Mouse (Mus musculus) stomach, embryonic 14.5 days (tissue): ENCODE data around the gene Ism1. TPM values are rescaled to one million over a fixed set of nuclear protein-coding genes. Genes with fewer than 3 reads are reported as not detected.
A peak's percentile ranks its signal among the peaks of the same experiment; 100 is the strongest.

Experiments used
- ATAC-seq: fragments of 200-750 bp; cut with Nextera tagmentation; 2 replicates; pipeline ENCODE4 v1.8.0; 2017; ENCODE audit warnings: low read depth, moderate TSS enrichment; ENCODE audit not compliant: insufficient number of reproducible peaks, insufficient read depth, low FRiP score
- H3K27ac ChIP-seq: fragments of 300-500 bp; sonication (generic); 2 replicates; pipeline ENCODE4 v1.5.1; 2014; ENCODE audit warnings: mild to moderate bottlenecking, low read length, moderate library complexity, mixed read lengths
- H3K27me3 ChIP-seq: fragments of 300-500 bp; sonication (generic); 2 replicates; pipeline ENCODE4 v1.6.1; 2014; ENCODE audit warnings: low read length, control low read depth, mixed read lengths; ENCODE audit not compliant: control insufficient read depth, insufficient read depth
- H3K36me3 ChIP-seq: fragments of 300-500 bp; sonication (generic); 2 replicates; pipeline ENCODE4 v1.6.1; 2014; ENCODE audit warnings: mild to moderate bottlenecking, control low read depth, low read length, moderate library complexity, mixed read lengths; ENCODE audit not compliant: control insufficient read depth, insufficient read depth
- H3K4me1 ChIP-seq: fragments of 300-500 bp; sonication (generic); 2 replicates; pipeline ENCODE4 v1.6.1; 2014; ENCODE audit warnings: low read length, control low read depth, mixed read lengths; ENCODE audit not compliant: control insufficient read depth, insufficient read depth
- H3K4me2 ChIP-seq: fragments of 300-500 bp; sonication (generic); replicated peaks from 2 replicates; pipeline ENCODE4 v1.6.1; 2014; ENCODE audit warnings: low read depth, low read length, control low read depth
- H3K4me3 ChIP-seq: fragments of 300-500 bp; sonication (generic); 2 replicates; pipeline ENCODE4 v1.5.1; 2014; ENCODE audit warnings: low read depth, low read length, control low read depth
- H3K9ac ChIP-seq: fragments of 300-500 bp; sonication (generic); replicated peaks from 2 replicates; pipeline ENCODE4 v1.6.1; 2014; ENCODE audit warnings: low read depth, mild to moderate bottlenecking, control low read depth, low read length, moderate library complexity, mixed read lengths
- H3K9me3 ChIP-seq: fragments of 300-500 bp; sonication (generic); 2 replicates; pipeline ENCODE4 v1.6.1; 2016; ENCODE audit warnings: low read depth, low read length, control low read depth; ENCODE audit not compliant: control insufficient read depth
- WGBS: fragments of 180-500 bp; shearing (Covaris S2); extraction: QIAGEN DNeasy Blood & Tissue Kit; methylation state at CpG from one replicate; pipeline ENCODE4 v1.1.7; 2014; 5-methylcytosine and 5-hydroxymethylcytosine counted together
- polyA plus RNA-seq: library from polyadenylated mRNA; unstranded; fragments of >200 nt; fragmentation: Nextera tagmentation; extraction: Ambion mirVana; gene quantifications from 2 replicates; pipeline ENCODE4 v1.2.1, GENCODE M21; 2014

Ism1 gene
- polyA plus RNA-seq, 1 experiment from 2014 or later = 3.2 TPM

DNA sequence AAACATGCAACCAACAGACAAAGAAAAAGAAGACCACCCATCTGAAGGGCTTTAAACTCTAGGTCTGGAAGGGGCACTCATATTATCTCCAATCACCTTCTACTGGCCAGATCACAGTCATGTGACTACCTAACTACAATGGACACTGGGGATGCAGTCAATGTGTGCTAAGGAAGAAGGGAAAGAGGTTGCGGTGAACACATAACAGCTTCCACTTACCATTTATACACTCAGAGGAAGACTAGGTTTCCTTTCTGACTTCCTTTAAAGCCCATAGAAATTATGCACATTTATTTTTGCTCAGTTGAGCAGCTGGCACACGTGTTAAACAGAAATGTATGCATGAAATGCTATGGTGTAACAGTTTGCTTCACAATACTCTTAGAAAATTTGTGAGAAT lies 5.6 kb upstream of the Ism1 start:
- H3K27me3 ChIP-seq = no peaks in the 10 kb centered on the region
- H3K4me1 ChIP-seq = 0 out of 2 replicates have a peak, but pooled peaks cover 2% of the 10 kb centered on the region
- H3K4me3 ChIP-seq = no peak overlapping the region
- no peak overlapping the region for H3K27ac ChIP-seq
- ATAC-seq = no peak
- no peak overlapping the region for H3K9ac ChIP-seq
- no peak overlapping the region for H3K4me2 ChIP-seq
- 63% methylated on average over 2 of the region's 2 CpGs for WGBS
- H3K9me3 ChIP-seq = no peaks in the 10 kb centered on the region
- H3K36me3 ChIP-seq = no peaks in the 10 kb centered on the region

DNA sequence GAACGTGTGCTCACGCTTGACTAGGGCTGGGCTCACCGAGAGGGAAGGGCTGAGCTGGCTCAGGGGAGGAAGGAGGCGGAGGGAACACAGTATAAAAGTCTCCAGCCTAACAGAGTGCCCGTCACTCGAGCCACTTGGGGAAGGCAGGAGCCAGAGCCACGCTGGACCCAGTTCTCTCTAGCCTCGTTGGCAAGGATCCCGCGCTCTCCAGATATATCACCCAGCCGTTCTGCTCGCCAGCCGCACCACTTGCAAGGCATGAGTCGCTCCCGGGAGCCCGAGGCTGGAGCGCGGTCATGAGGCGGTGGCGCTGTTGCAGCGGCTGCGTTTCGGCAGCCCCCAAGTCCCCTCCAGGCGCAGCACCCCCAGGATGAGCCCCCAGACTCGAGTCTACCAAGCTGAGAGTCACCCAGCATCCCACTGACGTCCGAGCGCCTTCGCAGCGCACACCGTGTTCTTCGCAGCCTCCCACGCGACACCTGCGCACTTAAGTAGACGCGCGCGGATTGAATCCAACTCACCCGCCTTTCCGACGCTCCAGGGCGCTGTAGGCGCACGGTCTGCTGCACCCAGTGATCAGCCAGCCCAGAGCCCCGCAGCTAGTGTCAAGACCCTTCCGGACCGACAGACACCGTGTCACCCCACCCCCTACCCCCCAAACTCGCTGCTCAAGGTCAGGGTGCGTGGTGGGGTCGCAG lies 764 bp upstream of the Ism1 start:
- Histone ChIP-seq H3K4me2 (peak overlapping the region; percentile 99), H3K9me3 (no peaks in the 10 kb centered on the region), H3K9ac (peak overlapping the region; percentile 80), H3K36me3 (no peaks in the 10 kb centered on the region), H3K4me1 (0 out of 2 replicates have a peak, but pooled peaks cover 2% of the 10 kb centered on the region), H3K27me3 (no peaks in the 10 kb centered on the region), H3K4me3 (peak overlapping the region; percentile 89), H3K27ac (no peak overlapping the region)
- WGBS = under 1% methylated on average over 52 of the region's 52 CpGs
- peak; percentile 66 for ATAC-seq

DNA sequence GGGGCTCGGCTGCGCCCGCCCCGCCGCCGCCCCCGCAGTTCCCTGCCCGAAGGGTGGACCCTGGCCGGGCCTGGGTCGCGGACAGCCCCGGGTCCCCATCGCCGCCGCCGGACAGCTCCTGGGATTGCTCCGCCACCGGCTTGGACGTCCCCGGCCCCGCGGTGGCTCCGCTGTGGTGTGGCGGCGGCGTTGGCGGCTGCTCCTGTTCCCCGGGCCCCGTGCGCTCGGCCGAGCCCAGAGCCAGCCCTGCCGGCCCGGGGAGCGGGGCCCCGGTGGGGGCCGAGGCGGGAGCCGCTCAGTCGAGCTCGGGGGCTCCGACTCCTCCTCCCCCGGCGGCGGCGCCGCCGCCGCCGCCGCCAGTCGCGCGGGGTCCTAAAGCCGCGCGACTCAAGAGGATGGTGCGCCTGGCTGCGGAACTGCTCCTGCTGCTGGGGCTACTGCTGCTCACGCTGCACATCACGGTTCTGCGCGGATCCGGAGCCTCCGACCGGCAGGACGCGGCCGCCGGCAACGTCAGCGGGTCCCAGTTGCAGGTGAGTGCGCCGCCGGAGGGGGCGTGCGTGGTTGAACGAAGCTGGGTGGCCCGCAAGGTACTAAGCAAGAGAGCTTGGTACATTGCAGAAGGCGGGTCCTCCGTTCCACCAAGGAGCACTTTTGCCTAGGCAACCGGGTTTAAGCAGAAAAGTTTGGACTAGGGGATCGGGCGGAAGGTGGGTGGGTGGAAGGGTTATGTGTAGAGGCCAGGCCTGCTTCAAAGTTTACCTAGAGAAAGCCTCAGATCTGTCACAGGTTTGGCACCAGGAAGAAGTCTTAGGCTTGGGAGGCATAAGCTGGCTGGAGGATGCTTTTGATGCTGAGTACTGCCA lies 530 bp downstream of the Ism1 start:
- H3K9ac ChIP-seq = peak overlapping the region; percentile 80
- peak overlapping the region; percentile 99 for H3K4me2 ChIP-seq
- H3K4me3 ChIP-seq = peak overlapping the region; percentile 89
- H3K36me3 ChIP-seq = no peaks in the 10 kb centered on the region
- no peaks in the 10 kb centered on the region for H3K9me3 ChIP-seq
- H3K27me3 ChIP-seq = no peaks in the 10 kb centered on the region
- under 1% methylated on average over 82 of the region's 84 CpGs for WGBS
- H3K27ac ChIP-seq = peak overlapping the region; percentile 75
- peak; percentile 88 for ATAC-seq
- H3K4me1 ChIP-seq = 0 out of 2 replicates have a peak, but pooled peaks cover 2% of the 10 kb centered on the region

DNA sequence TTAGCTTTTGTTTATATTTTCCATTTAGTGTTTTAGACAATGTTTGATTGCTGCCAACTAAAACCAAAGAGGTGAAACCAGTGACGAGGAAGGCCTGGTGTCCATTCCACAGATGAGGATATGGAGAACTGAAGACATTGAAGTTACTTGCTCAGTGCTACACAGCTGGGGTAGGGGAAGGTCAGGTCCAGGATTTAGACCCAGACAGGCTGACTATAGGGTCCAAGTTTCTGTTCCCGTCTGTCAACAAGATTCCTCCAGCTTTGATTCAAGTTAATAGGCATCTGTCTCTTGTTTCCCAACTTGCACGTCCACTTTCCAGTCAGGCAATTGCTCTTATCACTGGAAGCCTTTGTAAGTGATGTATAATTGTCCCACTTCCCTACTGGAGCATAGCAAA lies 4.6 kb downstream of the Ism1 start:
- Histone ChIP-seq H3K4me2 (no peak overlapping the region), H3K4me3 (no peak overlapping the region), H3K27ac (no peak overlapping the region), H3K27me3 (no peaks in the 10 kb centered on the region), H3K9ac (no peak overlapping the region), H3K9me3 (no peaks in the 10 kb centered on the region), H3K4me1 (no peaks in the 10 kb centered on the region), H3K36me3 (no peaks in the 10 kb centered on the region)
- WGBS = 69% methylated on average over 3 of the region's 3 CpGs
- ATAC-seq = no peak

DNA sequence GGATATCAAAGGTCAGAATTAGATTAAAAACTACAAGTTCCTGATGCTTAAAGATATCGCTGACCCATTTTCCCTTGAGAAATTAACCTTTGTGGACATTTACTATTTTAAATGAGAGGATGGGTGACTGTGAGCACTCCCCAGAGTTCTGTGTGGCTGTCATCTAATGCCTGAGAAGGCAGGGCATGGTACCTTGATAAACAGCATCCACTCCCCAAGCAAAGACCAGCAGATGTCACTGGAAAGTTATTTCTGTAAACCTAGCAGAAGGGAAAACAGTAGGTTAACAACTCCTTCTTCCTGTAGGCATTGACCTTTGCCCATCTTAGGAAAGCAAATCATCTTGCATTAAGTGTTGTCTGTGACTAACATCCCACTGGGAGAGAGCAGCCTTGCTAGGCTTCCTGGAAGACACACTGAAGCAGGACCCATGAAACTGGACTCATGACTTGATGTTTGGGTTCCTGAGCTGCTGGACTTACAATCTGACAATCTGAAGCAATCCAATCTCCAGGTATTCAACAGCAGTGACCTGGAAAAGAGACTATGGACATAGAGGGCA lies 11.5 kb downstream of the Ism1 start:
- no peak overlapping the region for H3K4me3 ChIP-seq
- WGBS = 90% methylated on average over 1 of the region's 1 CpGs

DNA sequence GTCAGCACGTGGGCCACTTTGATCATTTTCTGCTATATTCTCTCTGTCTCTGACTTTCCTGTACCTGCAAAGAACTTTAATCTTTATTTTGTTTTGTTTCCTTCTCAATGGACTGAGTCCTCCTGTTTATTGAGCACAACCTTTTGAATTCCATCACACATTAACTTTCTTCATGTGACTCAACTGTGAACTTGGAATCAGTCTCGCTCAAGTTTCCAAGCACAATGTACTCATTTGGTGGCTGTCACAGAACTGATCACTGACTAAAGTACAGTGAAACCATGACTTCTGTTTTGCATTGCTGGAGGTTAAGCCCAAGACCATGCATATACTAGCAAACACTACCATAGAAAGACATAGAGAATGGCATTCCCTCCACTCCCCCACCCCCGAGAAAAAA lies 15.5 kb downstream of the Ism1 start:
- Histone ChIP-seq H3K27ac (no peak overlapping the region), H3K4me3 (no peak overlapping the region), H3K4me1 (no peaks in the 10 kb centered on the region), H3K9me3 (no peaks in the 10 kb centered on the region), H3K9ac (no peak overlapping the region), H3K27me3 (no peaks in the 10 kb centered on the region), H3K36me3 (no peaks in the 10 kb centered on the region), H3K4me2 (no peak overlapping the region)
- ATAC-seq = no peak
- 90% methylated on average over 3 of the region's 3 CpGs for WGBS

More for the DNA sequence above, 11.5 kb downstream of the Ism1 start:
- Histone ChIP-seq H3K9ac (no peak overlapping the region), H3K36me3 (no peaks in the 10 kb centered on the region), H3K4me2 (no peak overlapping the region), H3K4me1 (no peaks in the 10 kb centered on the region), H3K27me3 (no peaks in the 10 kb centered on the region), H3K9me3 (no peaks in the 10 kb centered on the region), H3K27ac (no peak overlapping the region)
- ATAC-seq = no peak

DNA sequence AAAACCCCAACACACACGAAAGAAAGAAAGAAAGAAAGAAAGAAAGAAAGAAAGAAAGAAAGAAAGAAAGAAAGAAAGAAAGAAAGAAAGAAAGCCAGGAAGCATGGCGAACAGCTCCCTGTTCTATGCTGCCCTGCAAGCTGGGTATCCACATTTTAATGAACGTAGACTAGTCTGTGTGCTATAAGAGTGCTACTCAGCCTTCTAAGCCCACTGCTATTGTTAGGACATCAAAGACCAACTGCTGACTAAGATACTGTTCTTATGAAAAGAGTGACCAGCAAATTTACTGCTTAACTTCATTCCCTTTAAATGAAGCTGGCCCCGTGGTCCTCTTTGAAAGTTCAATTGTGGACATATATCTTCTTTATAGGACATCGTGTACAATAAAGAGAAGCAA lies 16.7 kb downstream of the Ism1 start:
- ATAC-seq = no peak
- H3K9ac ChIP-seq = no peak overlapping the region
- H3K27me3 ChIP-seq = no peaks in the 10 kb centered on the region
- WGBS = 83% methylated on average over 5 of the region's 5 CpGs
- no peak overlapping the region for H3K27ac ChIP-seq
- no peaks in the 10 kb centered on the region for H3K9me3 ChIP-seq
- H3K4me3 ChIP-seq = no peak overlapping the region
- H3K36me3 ChIP-seq = no peaks in the 10 kb centered on the region
- no peak overlapping the region for H3K4me2 ChIP-seq
- H3K4me1 ChIP-seq = no peaks in the 10 kb centered on the region

DNA sequence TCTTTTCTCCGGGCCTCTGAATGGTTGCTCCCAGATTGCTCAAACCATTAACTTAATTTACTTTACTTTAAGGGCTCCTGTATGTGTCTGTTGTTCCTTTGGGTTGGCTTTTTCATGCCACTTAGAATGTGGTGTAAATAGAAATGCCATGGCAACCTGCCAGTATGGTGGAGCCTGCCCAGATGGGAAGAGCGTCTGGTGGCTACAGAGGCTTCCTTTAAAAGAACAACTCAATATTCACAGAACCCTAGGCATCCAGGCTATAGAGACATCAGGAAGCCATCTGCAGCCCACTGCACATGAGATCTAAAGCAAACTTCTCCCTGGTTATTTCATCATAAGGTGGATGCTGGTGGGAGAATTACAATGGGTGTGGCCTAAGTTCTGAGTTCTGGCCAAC lies 18.6 kb downstream of the Ism1 start:
- H3K9me3 ChIP-seq = peaks cover 6% of the 10 kb centered on the region; the same call in 1 of the 2 replicates
- H3K36me3 ChIP-seq = no peaks in the 10 kb centered on the region
- 64% methylated on average over 2 of the region's 2 CpGs for WGBS
- no peak overlapping the region for H3K9ac ChIP-seq
- no peak for ATAC-seq
- no peaks in the 10 kb centered on the region for H3K27me3 ChIP-seq
- H3K27ac ChIP-seq = no peak overlapping the region
- H3K4me2 ChIP-seq = no peak overlapping the region
- H3K4me1 ChIP-seq = no peaks in the 10 kb centered on the region
- no peak overlapping the region for H3K4me3 ChIP-seq
